25 mouse cellular contexts compared by ENCODE assay signal in the genomic region with DNA sequence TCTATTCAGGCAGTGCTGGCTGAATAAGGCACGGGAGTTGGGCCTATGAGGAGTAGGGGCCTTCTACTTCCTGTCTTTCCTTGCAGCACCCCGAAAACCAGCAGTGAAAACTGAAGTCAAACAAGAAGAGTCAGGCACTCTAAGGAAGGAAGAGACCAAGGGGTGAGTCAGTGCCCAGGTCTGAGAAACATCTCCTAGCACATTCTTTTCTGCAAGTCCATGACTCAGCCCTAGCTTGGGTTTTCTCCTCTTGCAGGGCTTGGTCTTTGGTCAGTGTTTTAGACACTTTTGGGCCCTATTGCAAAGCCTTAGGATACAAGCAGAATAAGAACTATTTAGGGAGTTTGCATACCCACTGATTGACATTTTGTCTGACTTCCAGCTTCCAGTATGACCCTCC. TPM values are rescaled to one million over a fixed set of nuclear protein-coding genes. Genes with fewer than 3 reads are reported as not detected.
"Had no signal": no experiment of that assay in that cellular context is flagged by ENCODE, and none has a peak within 500 bp of the region (broad histone marks: within the 10 kb centered on the region; RNA-seq: fewer than 3 reads in every experiment).

No protein-coding gene starts in this region.

- H3K4me1 ChIP-seq: heart, embryonic 10.5 days; heart, embryonic 12.5 days; hindbrain, embryonic 10.5 days; hindbrain, embryonic 12.5 days; intestine, embryonic 15.5 days; limb, embryonic 13.5 days; limb, embryonic 15.5 days; liver, embryonic 12.5 days had no signal

- H3K4me3 ChIP-seq: gastrocnemius, adult 2 months; heart, embryonic 10.5 days; heart, embryonic 12.5 days; hindbrain, embryonic 10.5 days; hindbrain, embryonic 12.5 days; intestine, embryonic 15.5 days; layer of hippocampus, adult 2 months; left cerebral cortex, adult 2 months; limb, embryonic 13.5 days; limb, embryonic 15.5 days; liver, embryonic 12.5 days had no signal

- DNase-seq: gastrocnemius, adult 2 months; gastrocnemius, postnatal 10 days; gastrocnemius, postnatal 25 days; heart, adult 18-20 months; heart, postnatal 14 days; heart, postnatal 4 days; kidney, adult 18-20 months; kidney, adult 8-10 months; kidney, postnatal 10 days; kidney, postnatal 25 days; kidney, postnatal 4 days; left cerebral cortex, postnatal 4 days had no signal

- H3K27ac ChIP-seq: gastrocnemius, adult 2 months; heart, embryonic 10.5 days; hindbrain, embryonic 10.5 days; hindbrain, embryonic 12.5 days; hindbrain, embryonic 14.5 days; intestine, embryonic 15.5 days; layer of hippocampus, adult 2 months; left cerebral cortex, adult 2 months; limb, embryonic 13.5 days; limb, embryonic 15.5 days; liver, embryonic 12.5 days; liver, embryonic 14.5 days had no signal

RNA-seq across cellular contexts. Expression of gene Pla2g4c, which starts 33.1 kb away (rescaled TPM):
- total RNA-seq: granulocyte monocyte progenitor cell, adult 5-6 weeks had no signal
